ENCODE assay signal across 9 mouse cellular contexts in the genomic region with DNA sequence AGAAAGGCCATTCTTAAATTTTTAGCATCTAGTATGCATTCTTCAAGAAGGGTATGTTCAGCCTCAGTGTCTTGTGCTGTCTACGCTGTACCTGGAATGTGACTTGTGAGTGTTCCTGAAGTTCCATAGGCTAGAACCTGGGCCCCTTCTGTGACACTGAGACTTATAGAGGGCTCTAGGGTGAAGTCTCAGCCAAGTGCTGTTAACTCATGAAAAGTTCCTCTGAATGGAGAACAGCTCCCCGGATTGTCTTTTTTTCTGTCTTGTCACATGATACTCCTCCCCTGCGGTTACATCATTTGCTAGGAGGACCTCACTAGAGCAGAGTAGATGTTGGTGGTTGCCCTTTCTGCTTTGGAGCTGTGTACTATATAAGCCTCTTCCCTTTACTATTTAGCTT. TPM values are rescaled to one million over a fixed set of nuclear protein-coding genes. Genes with fewer than 3 reads are reported as not detected.
A peak's percentile ranks its signal among the peaks of the same experiment; 100 is the strongest.
DNase-seq lines count a peak whose midpoint lies in the region; ATAC-seq and TF ChIP-seq lines count a peak whose summit lies in the region.
"Had no signal": no experiment of that assay in that cellular context is flagged by ENCODE, and none has a peak within 500 bp of the region (broad histone marks: within the 10 kb centered on the region; RNA-seq: fewer than 3 reads in every experiment).

No protein-coding gene starts in this region.

- no peak for TF ChIP-seq POLR2A in cerebellum, adult 2 months (IDR thresholded peaks at IDR 0.05; ENCODE audit: borderline replicate concordance, insufficient read depth, low read length)

- no peaks in the 10 kb centered on the region for H3K9me3 ChIP-seq in kidney, embryonic 15.5 days (replicated peaks)
- no peaks in the 10 kb centered on the region for H3K9me3 ChIP-seq in limb, embryonic 15.5 days

- H3K27ac ChIP-seq in kidney, embryonic 15.5 days: peak overlapping the region; percentile 74; the same call in 1 of the 2 replicates
- peak overlapping the region; percentile 43; the same call in 1 of the 2 replicates for H3K27ac ChIP-seq in limb, embryonic 15.5 days
- no peak overlapping the region for H3K27ac ChIP-seq in cerebellum, adult 2 months (ENCODE audit: insufficient read depth, low read length)

- H3K4me3 ChIP-seq in kidney, embryonic 15.5 days (replicated peaks): no peak overlapping the region
- no peak overlapping the region for H3K4me3 ChIP-seq in limb, embryonic 15.5 days
- H3K4me3 ChIP-seq in cerebellum, adult 2 months (replicated peaks; ENCODE audit: insufficient read depth, low read depth, low read length): no peak overlapping the region

- no peak for TF ChIP-seq CTCF in cerebellum, adult 2 months (IDR thresholded peaks at IDR 0.05; ENCODE audit: borderline replicate concordance, insufficient read depth, low read depth, low read length)

- H3K4me1 ChIP-seq in kidney, embryonic 15.5 days: peaks cover 62% of the 10 kb centered on the region
- H3K4me1 ChIP-seq in limb, embryonic 15.5 days: peaks cover 43% of the 10 kb centered on the region
- no peaks in the 10 kb centered on the region for H3K4me1 ChIP-seq in cerebellum, adult 2 months (ENCODE audit: control insufficient read depth, insufficient read depth, low read length)

- no peaks in the 10 kb centered on the region for H3K36me3 ChIP-seq in kidney, embryonic 15.5 days
- no peaks in the 10 kb centered on the region for H3K36me3 ChIP-seq in limb, embryonic 15.5 days

- no peak for ATAC-seq in kidney, embryonic 15.5 days (replicated peaks; ENCODE audit: low FRiP score)
- ATAC-seq in common myeloid progenitor, adult 5-6 weeks (replicated peaks; ENCODE audit: low read depth, poor library complexity, severe bottlenecking): 0 out of 2 replicates have a peak, but pooled peaks have one; percentile 23
- ATAC-seq in limb, embryonic 15.5 days (ENCODE audit: insufficient number of reproducible peaks, low FRiP score, low TSS enrichment, low read depth): no peak

- 14% methylated on average over 3 of the region's 3 CpGs for WGBS in kidney, embryonic 15.5 days
- WGBS in limb, embryonic 15.5 days: 14% methylated on average over 3 of the region's 3 CpGs
- WGBS in cerebellum, adult 2 months: 22% methylated on average over 3 of the region's 3 CpGs

- H3K9ac ChIP-seq in kidney, embryonic 15.5 days: no peak overlapping the region
- H3K9ac ChIP-seq in limb, embryonic 15.5 days: no peak overlapping the region

- H3K4me2 ChIP-seq in kidney, embryonic 15.5 days: peak overlapping the region; percentile 10; the same call in 1 of the 2 replicates
- no peak overlapping the region for H3K4me2 ChIP-seq in limb, embryonic 15.5 days

- no peaks in the 10 kb centered on the region for H3K27me3 ChIP-seq in kidney, embryonic 15.5 days
- H3K27me3 ChIP-seq in limb, embryonic 15.5 days: no peaks in the 10 kb centered on the region
- peaks cover 3% of the 10 kb centered on the region; the same call in 1 of the 2 replicates for H3K27me3 ChIP-seq in cerebellum, adult 2 months (ENCODE audit: control insufficient read depth, insufficient read depth, low read length)

- DNase-seq in kidney, adult 18-20 months: no peak
- DNase-seq in CD4-positive, CD25-positive, alpha-beta regulatory T cell, adult 2 months (ENCODE audit: low read depth, low spot score): peak; percentile 63
- DNase-seq in cerebellum, adult 2 months: no peak
- no peak for DNase-seq in cerebellum, adult 9-10 months
- no peak for DNase-seq in ovary, postnatal 14 days (ENCODE audit: low spot score)
- DNase-seq: kidney, adult 9 months had no signal

RNA-seq across cellular contexts. Expression of gene Ets1, which starts 40.5 kb away (rescaled TPM):
- polyA plus RNA-seq in kidney, embryonic 15.5 days (2015; fragmentation: Nextera tagmentation; extraction: Ambion mirVana): 66.0 and 68.4 TPM in 2 replicates
- 6.4 and 8.4 TPM in 2 replicates for total RNA-seq in common myeloid progenitor, adult 5-6 weeks (2017)
- 39.3 and 42.9 TPM in 2 replicates for polyA plus RNA-seq in limb, embryonic 15.5 days (2015; fragmentation: Nextera tagmentation; extraction: Ambion mirVana)
- 5.8 and 6.8 TPM in 2 replicates for polyA plus RNA-seq in cerebellum, adult 2 months (2012; rRNA removed)
